Mouse (Mus musculus): ENCODE measurements around the gene Ctdspl.
A peak's percentile ranks its signal among the peaks of the same experiment; 100 is the strongest.

Gene Ctdspl

GRCm38 (mm10) chr9:118988787-118989580 lies 62.7 kb downstream of the Ctdspl start:
- no peak for DNase-seq (ENCODE audit: low spot score)

- DNase-seq (ENCODE audit: low spot score): no peak
Measured at GRCm38 (mm10) chr9:118990490-118990889, 64.2 kb downstream of the Ctdspl start.

GRCm38 (mm10) chr9:118991750-118992585 lies 65.7 kb downstream of the Ctdspl start:
- no peak for DNase-seq (ENCODE audit: low spot score)

GRCm38 (mm10) chr9:118992586-118992955 lies 66.3 kb downstream of the Ctdspl start:
- no peak for DNase-seq (ENCODE audit: low spot score)

GRCm38 (mm10) chr9:118994524-118995227 lies 68.4 kb downstream of the Ctdspl start:
- no peak for DNase-seq (ENCODE audit: low spot score)

GRCm38 (mm10) chr9:118995539-118995938 lies 69.3 kb downstream of the Ctdspl start:
- DNase-seq (ENCODE audit: low spot score): peak; percentile 70

- no peak for DNase-seq (ENCODE audit: low spot score)
Measured at GRCm38 (mm10) chr9:118997241-118997640, 71.0 kb downstream of the Ctdspl start.

GRCm38 (mm10) chr9:119000196-119000595 lies 73.9 kb downstream of the Ctdspl start:
- no peak for DNase-seq (ENCODE audit: low spot score)

GRCm38 (mm10) chr9:119002267-119002666 lies 76.0 kb downstream of the Ctdspl start:
- DNase-seq (ENCODE audit: low spot score): peak; percentile 81

GRCm38 (mm10) chr9:119003990-119004702 lies 77.9 kb downstream of the Ctdspl start:
- DNase-seq (ENCODE audit: low spot score): no peak

- no peak for DNase-seq (ENCODE audit: low spot score)
Measured at GRCm38 (mm10) chr9:119004703-119005076, 78.4 kb downstream of the Ctdspl start.

- DNase-seq (ENCODE audit: low spot score): no peak
Measured at GRCm38 (mm10) chr9:119005303-119006029, 79.2 kb downstream of the Ctdspl start.

GRCm38 (mm10) chr9:119007266-119007665 lies 81.0 kb downstream of the Ctdspl start:
- peak; percentile 70 for DNase-seq (ENCODE audit: low spot score)

GRCm38 (mm10) chr9:119008871-119009270 lies 82.6 kb downstream of the Ctdspl start:
- DNase-seq (ENCODE audit: low spot score): no peak

GRCm38 (mm10) chr9:119010156-119010710 lies 84.0 kb downstream of the Ctdspl start:
- peak; percentile 80 for DNase-seq (ENCODE audit: low spot score)

GRCm38 (mm10) chr9:119016785-119017507 lies 90.7 kb downstream of the Ctdspl start:
- no peak for DNase-seq (ENCODE audit: low spot score)

- DNase-seq (ENCODE audit: low spot score): no peak
Measured at GRCm38 (mm10) chr9:119021731-119022130, 95.5 kb downstream of the Ctdspl start.

GRCm38 (mm10) chr9:119025263-119025662 lies 99.0 kb downstream of the Ctdspl start:
- DNase-seq (ENCODE audit: low spot score): no peak

- DNase-seq (ENCODE audit: low spot score): no peak
Measured at GRCm38 (mm10) chr9:119025832-119026331, 99.6 kb downstream of the Ctdspl start.

GRCm38 (mm10) chr9:119027337-119027736 lies 101.1 kb downstream of the Ctdspl start:
- no peak for DNase-seq (ENCODE audit: low spot score)

Measured in lung, postnatal 25 days (tissue).